Mouse (Mus musculus): ENCODE data around the gene Zfp97. TPM values are rescaled to one million over a fixed set of nuclear protein-coding genes. Genes with fewer than 3 reads are reported as not detected.
A peak's percentile ranks its signal among the peaks of the same experiment; 100 is the strongest.
"Not testable (repeated sequence)": the region's sequence is repeated elsewhere in the genome, so short reads cannot be mapped to it uniquely, and the experiment has no call there.

Gene Zfp97
- 4.3 and 4.9 TPM in 2 replicates for polyA plus RNA-seq (2015; fragmentation: Nextera tagmentation; extraction: Ambion mirVana)

DNA sequence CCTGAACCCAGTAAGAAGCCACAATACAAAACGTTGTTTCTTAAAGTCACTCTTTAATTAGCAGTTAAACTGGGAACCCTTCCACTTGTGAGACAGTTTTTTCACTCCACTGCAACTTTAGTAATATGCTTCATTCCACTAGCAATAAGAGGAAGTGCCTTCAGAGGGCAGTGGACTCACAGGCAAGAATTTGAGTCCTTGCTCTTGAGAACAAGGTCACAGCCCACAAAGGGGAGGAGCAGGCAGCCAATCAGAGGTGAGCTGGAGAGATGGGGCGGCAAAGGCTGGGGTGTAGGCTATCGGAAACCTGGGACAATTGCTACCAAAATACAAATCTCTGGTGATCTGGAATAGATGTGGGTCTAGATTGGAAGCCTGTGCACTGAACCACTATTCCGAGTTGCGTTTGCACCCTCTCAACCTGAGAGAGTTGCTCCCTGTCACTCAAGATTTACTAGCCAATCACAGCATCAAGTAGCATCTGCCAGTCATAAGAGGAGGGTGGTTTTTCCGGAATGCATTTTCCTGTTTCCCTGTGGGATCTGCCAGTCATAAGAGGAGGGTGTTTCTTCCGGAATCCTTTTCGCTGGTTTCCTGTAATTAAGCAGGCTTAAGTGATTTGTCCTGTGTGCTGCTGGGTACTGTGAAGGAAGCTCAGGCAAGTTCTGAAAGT is at the start of gene Zfp97:
TSS of gene Zfp97 (plus strand) at position 586 of the 673 bp plus-strand sequence.
- H3K27ac ChIP-seq; H3K4me3 ChIP-seq (replicated peaks); H3K27me3 ChIP-seq; H3K4me1 ChIP-seq (replicated peaks); H3K9me3 ChIP-seq; H3K36me3 ChIP-seq; H3K4me2 ChIP-seq (replicated peaks); H3K9ac ChIP-seq (replicated peaks): not testable (repeated sequence)
- WGBS = no CpG with 5 or more reads among the region's 8 CpGs
- peak; percentile 99 for ATAC-seq

DNA sequence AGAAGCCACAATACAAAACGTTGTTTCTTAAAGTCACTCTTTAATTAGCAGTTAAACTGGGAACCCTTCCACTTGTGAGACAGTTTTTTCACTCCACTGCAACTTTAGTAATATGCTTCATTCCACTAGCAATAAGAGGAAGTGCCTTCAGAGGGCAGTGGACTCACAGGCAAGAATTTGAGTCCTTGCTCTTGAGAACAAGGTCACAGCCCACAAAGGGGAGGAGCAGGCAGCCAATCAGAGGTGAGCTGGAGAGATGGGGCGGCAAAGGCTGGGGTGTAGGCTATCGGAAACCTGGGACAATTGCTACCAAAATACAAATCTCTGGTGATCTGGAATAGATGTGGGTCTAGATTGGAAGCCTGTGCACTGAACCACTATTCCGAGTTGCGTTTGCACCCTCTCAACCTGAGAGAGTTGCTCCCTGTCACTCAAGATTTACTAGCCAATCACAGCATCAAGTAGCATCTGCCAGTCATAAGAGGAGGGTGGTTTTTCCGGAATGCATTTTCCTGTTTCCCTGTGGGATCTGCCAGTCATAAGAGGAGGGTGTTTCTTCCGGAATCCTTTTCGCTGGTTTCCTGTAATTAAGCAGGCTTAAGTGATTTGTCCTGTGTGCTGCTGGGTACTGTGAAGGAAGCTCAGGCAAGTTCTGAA is 57.7 kb downstream of the Zfp97 start:
- H3K36me3 ChIP-seq; H3K4me3 ChIP-seq (replicated peaks); H3K9me3 ChIP-seq; H3K9ac ChIP-seq (replicated peaks); H3K4me1 ChIP-seq (replicated peaks); H3K27ac ChIP-seq; H3K27me3 ChIP-seq; H3K4me2 ChIP-seq (replicated peaks): not testable (repeated sequence)
- ATAC-seq = peak; percentile 98
- WGBS = no CpG with 5 or more reads among the region's 8 CpGs

DNA sequence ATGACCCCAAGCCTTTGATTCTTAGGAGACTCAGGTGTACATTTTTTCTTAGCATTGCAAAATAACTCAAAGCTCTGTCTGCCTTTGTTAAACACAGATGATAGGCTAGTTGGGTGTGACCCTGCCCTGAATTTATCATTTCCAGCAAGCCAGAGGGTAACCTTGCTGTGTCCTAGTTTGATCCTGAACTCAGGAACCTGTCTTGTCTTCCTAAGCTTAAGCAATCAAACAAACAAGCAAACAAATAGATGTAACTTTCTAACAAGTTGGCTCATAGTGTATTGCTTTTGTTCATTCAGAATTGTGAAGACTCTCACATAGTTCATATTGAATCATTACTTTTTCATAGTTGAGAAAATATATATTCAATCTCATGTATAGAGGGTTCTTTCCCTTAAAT is 73.5 kb downstream of the Zfp97 start:
- H3K27ac ChIP-seq; H3K4me2 ChIP-seq (replicated peaks); H3K9ac ChIP-seq (replicated peaks); H3K27me3 ChIP-seq; H3K4me3 ChIP-seq (replicated peaks); ATAC-seq; H3K4me1 ChIP-seq (replicated peaks): not testable (repeated sequence)
- H3K36me3 ChIP-seq = peaks cover 16% of the 10 kb centered on the region
- peaks cover 24% of the 10 kb centered on the region for H3K9me3 ChIP-seq

DNA sequence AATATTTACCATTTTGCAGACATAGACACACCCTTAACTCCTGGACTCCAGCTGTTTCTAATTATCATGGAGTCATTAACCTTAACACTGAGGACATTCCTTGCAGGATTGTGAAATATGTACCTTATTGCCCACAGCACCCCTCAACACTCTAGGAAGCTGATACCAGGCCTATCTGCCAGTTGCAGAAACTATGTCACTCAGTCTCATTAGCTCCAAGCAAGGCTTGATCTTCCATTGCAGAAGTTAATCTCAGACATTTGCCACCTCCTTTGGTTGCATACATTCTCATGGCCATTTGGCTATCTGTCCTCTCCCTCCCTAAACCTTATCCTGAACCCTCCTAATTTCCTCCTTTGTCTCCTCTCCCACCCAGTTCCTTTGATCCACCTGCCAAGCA is 74.0 kb downstream of the Zfp97 start:
- Histone ChIP-seq H3K36me3 (peaks cover 18% of the 10 kb centered on the region), H3K4me2 (replicated peaks) (no peak overlapping the region), H3K4me3 (replicated peaks) (no peak overlapping the region), H3K9ac (replicated peaks) (no peak overlapping the region), H3K27me3 (no peaks in the 10 kb centered on the region), H3K9me3 (peaks cover 25% of the 10 kb centered on the region), H3K4me1 (replicated peaks) (no peaks in the 10 kb centered on the region), H3K27ac (no peak overlapping the region)
- ATAC-seq = no peak

DNA sequence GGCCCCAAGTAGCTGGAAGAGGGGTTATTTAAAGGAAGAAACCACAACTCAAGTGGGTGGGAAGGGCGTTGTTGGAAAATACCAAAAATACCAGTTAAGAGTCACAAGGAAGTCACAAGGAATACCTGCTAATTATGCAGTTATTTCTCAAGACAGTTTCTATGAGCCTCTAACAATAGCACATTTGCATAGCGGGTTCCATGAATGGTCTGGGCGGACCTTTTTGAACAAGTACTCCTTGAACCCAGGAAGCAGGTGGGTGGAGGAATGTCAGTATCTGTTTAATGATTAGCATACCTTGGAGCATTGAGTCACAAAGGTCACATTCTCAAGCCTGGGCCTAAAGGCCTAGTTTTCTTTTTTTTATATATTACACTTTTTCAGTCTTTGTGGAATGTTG is 74.9 kb downstream of the Zfp97 start:
- not testable (repeated sequence) for H3K9ac ChIP-seq (replicated peaks); H3K4me3 ChIP-seq (replicated peaks); ATAC-seq; H3K27me3 ChIP-seq; H3K4me1 ChIP-seq (replicated peaks); H3K4me2 ChIP-seq (replicated peaks); H3K27ac ChIP-seq
- WGBS = 96% methylated on average over 3 of the region's 3 CpGs
- peaks cover 33% of the 10 kb centered on the region for H3K9me3 ChIP-seq
- H3K36me3 ChIP-seq = peaks cover 20% of the 10 kb centered on the region

Other genes starting within 250 kb of the Zfp97 start
- gene Zfp960, start 57.3 kb upstream of the Zfp97 start, polyA plus RNA-seq (2015; fragmentation: Nextera tagmentation; extraction: Ambion mirVana) = 3.0 and 3.3 TPM in 2 replicates